Mouse (Mus musculus): ENCODE measurements at regions not wholly inside any gene's neighbourhood (a gene's known extent, or its start where the extent isn't known, plus 50 kb on each side); places are given as distances from the start of the nearest gene placed in this dataset.

GRCm38 (mm10) chr8:116275014-116275413 lies 229.8 kb upstream of the Dynlrb2 start:
- H3K9ac ChIP-seq (ENCODE audit: control insufficient read depth, low read depth, low read length, poor library complexity, severe bottlenecking) = no peak overlapping the region
- TF ChIP-seq POLR2AphosphoS2 (IDR thresholded peaks at IDR 0.05; ENCODE audit: low read length) (no peak), TCF12 (IDR thresholded peaks at IDR 0.05; ENCODE audit: low read depth, low read length) (no peak), USF2 (IDR thresholded peaks at IDR 0.05; ENCODE audit: borderline replicate concordance in 1 of 2, insufficient read depth in 1 of 2, low read depth in 1 of 2, low read length in 2 of 2) (no peak), TBP (IDR thresholded peaks at IDR 0.05; ENCODE audit: low read depth, low read length) (no peak), GABPA (IDR thresholded peaks at IDR 0.05; ENCODE audit: low read depth, low read length) (no peak), MAZ (IDR thresholded peaks at IDR 0.05; ENCODE audit: low read depth, low read length) (no peak), HCFC1 (IDR thresholded peaks at IDR 0.05; ENCODE audit: low read depth, low read length) (no peak), NELFE (IDR thresholded peaks at IDR 0.05; ENCODE audit: low read depth, low read length) (no peak), USF1 (IDR thresholded peaks at IDR 0.05; ENCODE audit: low read depth, low read length) (no peak), CHD1 (IDR thresholded peaks at IDR 0.05; ENCODE audit: low read depth, low read length) (no peak), MXI1 (IDR thresholded peaks at IDR 0.05; ENCODE audit: low read depth, low read length) (no peak), SMC3 (IDR thresholded peaks at IDR 0.05; ENCODE audit: low read depth, low read length) (no peak), RAD21 (IDR thresholded peaks at IDR 0.05; ENCODE audit: low read depth, low read length) (no peak), MEF2A (IDR thresholded peaks at IDR 0.05; ENCODE audit: extremely low read depth, insufficient replicate concordance, low read depth, low read length, poor library complexity, severe bottlenecking) (no peak)
- no peak for DNase-seq (ENCODE audit: low read depth, low spot score)
- no peak overlapping the region for H3K4me3 ChIP-seq (ENCODE audit: control insufficient read depth in 1 of 2, insufficient read depth in 1 of 2, low read depth in 2 of 2, low read length in 2 of 2)
- no peaks in the 10 kb centered on the region for H3K36me3 ChIP-seq (ENCODE audit: control insufficient read depth in 1 of 2, insufficient read depth in 2 of 2, low read length in 2 of 2)
- H3K4me1 ChIP-seq (ENCODE audit: control insufficient read depth in 1 of 2, insufficient read depth in 2 of 2, low read length in 2 of 2) = no peaks in the 10 kb centered on the region
- no peaks in the 10 kb centered on the region for H3K27me3 ChIP-seq (ENCODE audit: control insufficient read depth in 1 of 2, insufficient read depth in 2 of 2, low read length in 2 of 2)
- H3K79me2 ChIP-seq (ENCODE audit: control insufficient read depth, insufficient read depth, low read length, poor library complexity) = no peaks in the 10 kb centered on the region
- no peaks in the 10 kb centered on the region for H3K9me3 ChIP-seq (replicated peaks; ENCODE audit: insufficient read depth, low read length)
- no peak overlapping the region for H3K27ac ChIP-seq (ENCODE audit: control insufficient read depth, low read depth, low read length)

DNA sequence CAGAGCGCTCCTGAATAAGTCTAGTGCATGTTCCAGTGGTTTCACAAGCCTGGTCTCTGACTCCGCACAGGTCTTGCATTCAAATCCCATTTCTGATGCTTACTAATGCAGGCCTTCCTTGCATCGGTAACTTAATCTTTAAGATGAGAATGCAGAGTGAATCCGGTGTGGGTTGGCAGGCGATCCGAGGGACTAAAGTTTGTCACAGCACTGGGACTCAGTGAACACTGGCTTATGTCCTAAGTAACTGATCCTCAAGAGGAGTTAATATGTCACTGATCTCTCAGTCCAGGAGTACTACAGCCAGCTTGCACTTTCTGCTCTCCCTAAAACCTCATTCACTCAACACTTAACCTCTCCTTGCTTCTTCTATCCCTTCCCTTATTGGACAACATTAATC lies 233.5 kb upstream of the Dynlrb2 start:
- H3K4me1 ChIP-seq (ENCODE audit: control insufficient read depth in 1 of 2, insufficient read depth in 2 of 2, low read length in 2 of 2) = no peaks in the 10 kb centered on the region
- TF ChIP-seq ZMIZ1 (IDR thresholded peaks at IDR 0.05; ENCODE audit: low read depth, low read length) (no peak), CTCF (IDR thresholded peaks at IDR 0.05 in 2 of 3, conservative IDR thresholded peaks at IDR 0.05 in 1 of 3; ENCODE audit: control insufficient read depth in 1 of 3, insufficient read depth in 1 of 3, low read depth in 2 of 3, low read length in 3 of 3, poor library complexity in 1 of 3, severe bottlenecking in 1 of 3) (no peak), MAX (IDR thresholded peaks at IDR 0.05; ENCODE audit: low read length) (no peak), GABPA (IDR thresholded peaks at IDR 0.05; ENCODE audit: low read depth, low read length) (no peak), ELF1 (IDR thresholded peaks at IDR 0.05; ENCODE audit: low read depth, low read length) (no peak), CHD1 (IDR thresholded peaks at IDR 0.05; ENCODE audit: low read depth, low read length) (no peak), POLR2AphosphoS5 (IDR thresholded peaks at IDR 0.05; ENCODE audit: borderline replicate concordance, low read depth, low read length) (no peak), NELFE (IDR thresholded peaks at IDR 0.05; ENCODE audit: low read depth, low read length) (no peak), NRF1 (IDR thresholded peaks at IDR 0.05; ENCODE audit: insufficient read depth, low read depth, low read length, poor library complexity, severe bottlenecking) (no peak), GATA1 (IDR thresholded peaks at IDR 0.05; ENCODE audit: low read depth, low read length) (no peak), POLR2AphosphoS2 (IDR thresholded peaks at IDR 0.05; ENCODE audit: low read length) (no peak), SIN3A (IDR thresholded peaks at IDR 0.05; ENCODE audit: low read length) (no peak), MYB (IDR thresholded peaks at IDR 0.05; ENCODE audit: low read depth, low read length) (no peak), TCF12 (IDR thresholded peaks at IDR 0.05; ENCODE audit: low read depth, low read length) (no peak), MAFK (IDR thresholded peaks at IDR 0.05; ENCODE audit: borderline replicate concordance, low read depth, low read length) (no peak), USF1 (IDR thresholded peaks at IDR 0.05; ENCODE audit: low read depth, low read length) (no peak)
- H3K9me3 ChIP-seq (replicated peaks; ENCODE audit: insufficient read depth, low read length) = no peaks in the 10 kb centered on the region
- no peaks in the 10 kb centered on the region for H3K79me2 ChIP-seq (ENCODE audit: control insufficient read depth, insufficient read depth, low read length, poor library complexity)
- DNase-seq (ENCODE audit: low read depth, low spot score) = no peak
- H3K9ac ChIP-seq (ENCODE audit: control insufficient read depth, low read depth, low read length, poor library complexity, severe bottlenecking) = no peak overlapping the region
- H3K36me3 ChIP-seq (ENCODE audit: control insufficient read depth in 1 of 2, insufficient read depth in 2 of 2, low read length in 2 of 2) = no peaks in the 10 kb centered on the region
- H3K27ac ChIP-seq (ENCODE audit: control insufficient read depth, low read depth, low read length) = no peak overlapping the region
- no peak overlapping the region for H3K4me3 ChIP-seq (ENCODE audit: control insufficient read depth in 1 of 2, insufficient read depth in 1 of 2, low read depth in 2 of 2, low read length in 2 of 2)
- no peaks in the 10 kb centered on the region for H3K27me3 ChIP-seq (ENCODE audit: control insufficient read depth in 1 of 2, insufficient read depth in 2 of 2, low read length in 2 of 2)

Measured in MEL (cell line).